Mouse (Mus musculus) hindbrain, postnatal 0 days (tissue): ENCODE results near the gene Cct8. TPM values are rescaled to one million over a fixed set of nuclear protein-coding genes. Genes with fewer than 3 reads are reported as not detected.

ENCODE experiments used
- ATAC-seq: fragments of 200-750 bp; cut with Nextera tagmentation; 2 replicates; pipeline ENCODE4 v1.8.0; 2017; ENCODE audit warnings: mild to moderate bottlenecking, moderate TSS enrichment, moderate library complexity
- DNase-seq: peaks from one replicate; pipeline ENCODE4 v3.0.0-alpha.2; 2015; ENCODE audit warnings: low spot score
- H3K27ac ChIP-seq: fragments of 300-500 bp; sonication (generic); 2 replicates; pipeline ENCODE4 v1.5.1; 2014; ENCODE audit warnings: mild to moderate bottlenecking
- H3K27me3 ChIP-seq: fragments of 300-500 bp; sonication (generic); 2 replicates; pipeline ENCODE4 v1.6.1; 2014; ENCODE audit warnings: low read length, mixed read lengths; ENCODE audit not compliant: insufficient read depth
- H3K36me3 ChIP-seq: fragments of 300-500 bp; sonication (generic); 2 replicates; pipeline ENCODE4 v1.6.1; 2014; ENCODE audit warnings: low read length, mixed read lengths; ENCODE audit not compliant: insufficient read depth
- H3K4me1 ChIP-seq: fragments of 300-500 bp; sonication (generic); 2 replicates; pipeline ENCODE4 v1.6.1; 2014; ENCODE audit warnings: antibody characterized with exemption, low read length, mixed read lengths; ENCODE audit not compliant: insufficient read depth
- H3K4me2 ChIP-seq: fragments of 300-500 bp; sonication (generic); 2 replicates; pipeline ENCODE4 v1.6.1; 2014; ENCODE audit warnings: low read depth, mild to moderate bottlenecking, low read length, moderate library complexity, mixed read lengths
- H3K4me3 ChIP-seq: fragments of 300-500 bp; sonication (generic); 2 replicates; pipeline ENCODE4 v1.5.1; 2014; ENCODE audit warnings: low read length
- H3K9ac ChIP-seq: fragments of 300-500 bp; sonication (generic); replicated peaks from 2 replicates; pipeline ENCODE4 v1.6.1; 2014; ENCODE audit warnings: mild to moderate bottlenecking, low read length, moderate library complexity, mixed read lengths
- H3K9me3 ChIP-seq: fragments of 300-500 bp; sonication (generic); 2 replicates; pipeline ENCODE4 v1.6.1; 2016; ENCODE audit warnings: low read length, mixed read lengths
- CTCF ChIP-seq: IDR thresholded peaks from 2 replicates; pipeline ENCODE4 v1.5.1; 2016; ENCODE audit warnings: antibody characterized with exemption, control low read depth, low read depth
- WGBS: fragments of 180-500 bp; shearing (Covaris S2); extraction: QIAGEN DNeasy Blood & Tissue Kit; methylation state at CpG from one replicate; pipeline ENCODE4 v1.1.7; 2014; 5-methylcytosine and 5-hydroxymethylcytosine counted together
- polyA plus RNA-seq: library from polyadenylated mRNA; unstranded; fragments of >200 nt; fragmentation: Nextera tagmentation; extraction: Ambion mirVana; gene quantifications from 2 replicates; pipeline ENCODE4 v1.2.1, GENCODE M21; 2015
- total RNA-seq: library from RNA; depleted of rRNA; stranded (reverse); fragments of >200 nt; gene quantifications from 2 replicates; pipeline ENCODE4 v1.2.3, GENCODE M21; 2014; rRNA removed

Gene Cct8
- total RNA-seq = 91.4 and 136 TPM in 2 replicates
- 343 and 349 TPM in 2 replicates for polyA plus RNA-seq

DNA sequence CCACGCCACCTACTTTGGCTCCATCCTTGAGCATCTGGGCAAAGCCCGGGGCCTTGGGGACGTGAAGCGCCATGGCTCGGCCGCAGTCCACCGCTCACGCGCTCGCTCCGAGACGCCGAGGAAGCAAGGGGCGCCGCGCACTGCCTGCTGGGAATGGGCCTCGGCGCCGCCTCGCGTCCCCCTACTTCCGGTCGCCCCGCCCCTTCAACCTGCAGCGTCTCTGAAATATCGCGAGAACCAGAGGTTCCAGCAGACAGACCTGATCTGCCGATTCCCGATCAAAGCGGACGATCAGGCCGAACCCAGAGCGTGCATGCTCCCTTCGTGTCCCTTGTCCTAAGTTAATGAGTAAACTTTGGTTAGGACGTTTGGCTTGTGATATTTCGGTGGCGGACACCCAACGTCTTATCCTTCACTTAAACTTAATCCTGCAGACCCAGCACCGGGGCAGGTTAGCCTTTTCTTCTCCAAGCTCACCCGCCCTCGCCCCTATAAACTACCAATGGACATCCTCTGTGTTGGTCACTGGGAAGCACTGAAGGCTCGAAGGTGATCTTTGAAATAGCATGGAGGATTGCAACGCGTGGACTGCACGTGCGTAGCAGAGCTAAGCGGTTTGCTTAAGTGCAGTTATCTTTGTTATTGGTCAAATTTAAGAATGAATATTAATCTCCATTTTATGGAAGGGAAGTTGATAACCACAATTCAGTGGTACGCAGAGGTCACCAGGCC lies at the start of gene Cct8:
TSS of gene Cct8 (minus strand) at position 158 of the 732 bp plus-strand sequence.
- peaks cover 11% of the 10 kb centered on the region for H3K4me1 ChIP-seq
- peak within 1 kb of the TSS; percentile 64 for H3K4me2 ChIP-seq
- H3K9me3 ChIP-seq = no peaks in the 10 kb centered on the region
- peak within 1 kb of the TSS; percentile 98 for H3K9ac ChIP-seq
- peak within 1 kb of the TSS; percentile 93 for H3K27ac ChIP-seq
- under 1% methylated on average over 48 of the region's 48 CpGs for WGBS
- H3K36me3 ChIP-seq = peaks cover 19% of the 10 kb centered on the region
- H3K4me3 ChIP-seq = peak within 1 kb of the TSS; percentile 98
- H3K27me3 ChIP-seq = no peaks in the 10 kb centered on the region
- peak; percentile 99 for DNase-seq
- peak; percentile 97 for ATAC-seq
- no peak for TF ChIP-seq CTCF

DNA sequence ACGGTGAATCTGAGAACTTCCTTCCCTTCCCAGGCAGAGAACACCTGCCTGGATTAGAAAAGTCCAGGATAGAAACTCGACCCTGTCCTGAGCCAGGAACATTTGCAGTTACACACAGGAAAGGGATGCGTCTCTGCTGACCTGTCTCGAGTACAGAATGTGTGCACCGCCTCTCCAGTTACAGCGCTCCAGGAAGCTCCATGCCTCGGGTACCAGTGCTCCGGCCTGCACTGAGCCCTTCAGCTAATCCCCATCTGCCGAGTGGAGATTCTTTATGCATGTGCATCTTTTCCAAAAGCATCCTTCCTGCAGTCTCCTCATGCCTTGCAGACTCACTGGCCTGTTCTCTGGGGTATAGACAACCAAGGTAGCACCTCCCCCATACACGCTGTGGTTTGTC lies 33.1 kb upstream of the Cct8 start:
- Histone ChIP-seq H3K9me3 (no peaks in the 10 kb centered on the region), H3K4me2 (no peak overlapping the region), H3K4me1 (peaks cover 4% of the 10 kb centered on the region; the same call in 1 of the 2 replicates), H3K27ac (no peak overlapping the region), H3K4me3 (no peak overlapping the region), H3K9ac (no peak overlapping the region), H3K27me3 (no peaks in the 10 kb centered on the region), H3K36me3 (no peaks in the 10 kb centered on the region)
- no peak for TF ChIP-seq CTCF
- WGBS = 66% methylated on average over 10 of the region's 10 CpGs
- no peak for DNase-seq
- 0 out of 2 replicates have a peak, but pooled peaks have one; percentile 12 for ATAC-seq

DNA sequence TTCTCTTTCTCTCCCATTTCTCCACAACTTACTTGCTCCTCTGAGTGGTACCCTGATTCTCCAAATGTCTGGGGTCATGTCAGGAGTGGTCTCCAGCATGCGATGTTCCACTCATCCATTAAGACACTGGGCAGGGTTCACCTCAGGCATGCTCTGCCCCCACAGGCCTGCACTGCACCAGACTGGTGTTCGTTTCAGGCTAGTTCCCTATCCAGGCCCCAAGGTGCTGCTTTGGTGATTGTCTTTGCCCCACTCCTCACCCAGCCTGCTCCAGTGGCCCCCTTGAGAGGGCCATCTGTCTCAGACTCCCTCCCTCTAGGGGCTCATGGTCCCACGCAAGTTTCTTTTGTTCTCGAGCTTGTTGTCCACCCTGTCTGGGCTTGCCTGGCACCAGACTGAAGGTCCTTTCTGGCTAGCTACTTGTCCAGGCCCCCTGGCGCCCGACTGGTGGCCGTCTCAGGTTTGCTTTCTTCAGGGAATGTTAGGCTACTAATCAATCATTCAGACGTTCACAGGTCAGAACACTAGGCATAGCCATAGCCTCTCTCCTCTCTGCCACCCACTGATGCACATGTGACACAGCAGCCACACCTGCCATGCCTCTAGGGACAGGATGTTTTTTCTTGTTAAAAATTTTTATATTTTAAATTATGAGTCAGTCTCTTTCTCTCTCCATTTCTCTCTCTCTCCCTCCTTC lies 32.0 kb upstream of the Cct8 start:
- no peak for ATAC-seq
- no peaks in the 10 kb centered on the region for H3K36me3 ChIP-seq
- no peak overlapping the region for H3K27ac ChIP-seq
- H3K9me3 ChIP-seq = no peaks in the 10 kb centered on the region
- no peak overlapping the region for H3K9ac ChIP-seq
- no peaks in the 10 kb centered on the region for H3K27me3 ChIP-seq
- TF ChIP-seq CTCF = no peak
- peaks cover 4% of the 10 kb centered on the region; the same call in 1 of the 2 replicates for H3K4me1 ChIP-seq
- DNase-seq = no peak
- no peak overlapping the region for H3K4me2 ChIP-seq
- H3K4me3 ChIP-seq = no peak overlapping the region
- WGBS = 59% methylated on average over 8 of the region's 8 CpGs

DNA sequence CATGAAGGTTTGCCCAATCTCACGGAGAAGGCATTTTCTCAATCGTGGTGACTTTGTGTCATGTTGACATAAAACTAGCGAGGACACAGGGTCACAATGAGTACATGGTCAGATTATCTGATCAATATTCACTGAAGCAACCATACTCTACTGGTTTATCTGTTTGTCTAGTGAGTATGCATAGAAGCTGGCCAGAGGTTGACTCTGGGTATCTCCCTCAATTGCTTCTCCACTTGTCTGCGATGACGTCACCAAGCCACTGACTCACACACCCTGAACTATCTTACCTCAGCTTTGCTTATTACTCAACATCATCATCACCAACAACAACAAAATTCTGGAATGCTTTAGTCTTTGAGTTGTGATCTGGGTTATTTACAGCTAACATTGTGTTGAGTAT lies 28.6 kb upstream of the Cct8 start:
- ATAC-seq (no peak), DNase-seq (no peak)
- Histone ChIP-seq H3K27me3 (no peaks in the 10 kb centered on the region), H3K27ac (no peak overlapping the region), H3K36me3 (no peaks in the 10 kb centered on the region), H3K4me1 (peaks cover 3% of the 10 kb centered on the region; the same call in 1 of the 2 replicates), H3K4me3 (no peak overlapping the region), H3K9me3 (no peaks in the 10 kb centered on the region), H3K9ac (no peak overlapping the region), H3K4me2 (no peak overlapping the region)
- no peak for TF ChIP-seq CTCF
- WGBS = 92% methylated on average over 5 of the region's 5 CpGs

DNA sequence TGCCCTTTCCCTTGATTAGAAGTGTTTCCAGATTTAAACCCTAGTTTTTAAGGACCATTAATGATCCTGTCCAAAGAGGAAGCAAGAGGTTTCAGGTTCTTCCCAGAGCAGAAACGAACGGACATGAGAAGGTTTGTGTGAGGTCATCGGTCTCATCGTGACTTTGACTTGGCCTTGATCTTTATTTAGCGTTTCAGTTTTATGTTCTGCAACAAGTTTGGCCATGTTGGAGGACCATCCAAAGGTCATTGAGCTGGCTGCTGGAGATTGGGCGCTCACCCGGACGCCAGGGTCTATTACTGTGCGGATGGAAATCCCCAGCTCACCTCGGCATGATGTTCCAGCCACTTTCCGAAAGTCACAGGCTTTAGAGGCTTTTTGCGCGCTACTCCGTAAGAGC lies 16.7 kb upstream of the Cct8 start:
- no peaks in the 10 kb centered on the region for H3K27me3 ChIP-seq
- no peak overlapping the region for H3K4me2 ChIP-seq
- DNase-seq = no peak
- H3K4me3 ChIP-seq = no peak overlapping the region
- TF ChIP-seq CTCF = no peak
- H3K4me1 ChIP-seq = no peaks in the 10 kb centered on the region
- ATAC-seq = no peak
- no peak overlapping the region for H3K27ac ChIP-seq
- no peak overlapping the region for H3K9ac ChIP-seq
- H3K36me3 ChIP-seq = no peaks in the 10 kb centered on the region
- H3K9me3 ChIP-seq = no peaks in the 10 kb centered on the region
- WGBS = 93% methylated on average over 14 of the region's 14 CpGs

DNA sequence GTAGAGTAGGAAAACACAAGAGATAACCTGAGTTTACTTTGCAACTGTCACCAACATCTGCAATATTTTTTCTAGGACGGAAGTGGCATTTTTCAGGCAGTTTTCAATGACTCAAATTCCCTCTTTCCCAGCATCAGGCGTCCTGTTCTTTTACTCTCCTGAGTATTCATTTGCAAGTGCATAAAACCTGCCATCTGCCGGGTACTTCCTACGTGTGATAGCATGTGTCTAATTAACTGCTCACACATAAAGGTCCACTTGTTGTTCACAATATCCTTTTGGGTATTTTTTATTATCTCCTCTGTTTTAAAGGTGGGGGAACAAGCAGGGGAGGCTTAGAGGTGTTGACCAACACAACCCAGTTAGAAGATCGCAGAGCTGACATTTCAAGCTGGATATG lies 16.0 kb upstream of the Cct8 start:
- no peak for ATAC-seq

More for the DNA sequence above, 16.0 kb upstream of the Cct8 start:
- H3K4me2 ChIP-seq = no peak overlapping the region
- no peak overlapping the region for H3K4me3 ChIP-seq
- H3K27me3 ChIP-seq = no peaks in the 10 kb centered on the region
- no peaks in the 10 kb centered on the region for H3K9me3 ChIP-seq
- H3K9ac ChIP-seq = no peak overlapping the region
- no peak for DNase-seq
- no peak overlapping the region for H3K27ac ChIP-seq
- no peaks in the 10 kb centered on the region for H3K36me3 ChIP-seq
- H3K4me1 ChIP-seq = no peaks in the 10 kb centered on the region
- TF ChIP-seq CTCF = no peak
- 55% methylated on average over 5 of the region's 5 CpGs for WGBS
